Mouse (Mus musculus) embryonic facial prominence, embryonic 15.5 days (tissue): ENCODE results near the gene Rabggtb. TPM values are rescaled to one million over a fixed set of nuclear protein-coding genes. Genes with fewer than 3 reads are reported as not detected.

ENCODE experiments used
- ATAC-seq: fragments of 200-750 bp; cut with Nextera tagmentation; 2 replicates; pipeline ENCODE4 v1.8.0; 2017; ENCODE audit warnings: low read depth, moderate TSS enrichment; ENCODE audit not compliant: insufficient number of reproducible peaks, low FRiP score, low TSS enrichment
- H3K27ac ChIP-seq: fragments of 300-500 bp; sonication (generic); replicated peaks from 2 replicates; pipeline ENCODE4 v1.5.1; 2015; ENCODE audit warnings: mild to moderate bottlenecking, inconsistent platforms
- H3K27me3 ChIP-seq: fragments of 300-500 bp; sonication (generic); 2 replicates; pipeline ENCODE4 v1.6.1; 2015; ENCODE audit warnings: inconsistent platforms
- H3K36me3 ChIP-seq: fragments of 300-500 bp; sonication (generic); 2 replicates; pipeline ENCODE4 v1.6.1; 2015; ENCODE audit warnings: mild to moderate bottlenecking, inconsistent platforms
- H3K4me1 ChIP-seq: fragments of 300-500 bp; sonication (generic); 2 replicates; pipeline ENCODE4 v1.6.1; 2015; ENCODE audit warnings: inconsistent platforms
- H3K4me2 ChIP-seq: fragments of 300-500 bp; sonication (generic); replicated peaks from 2 replicates; pipeline ENCODE4 v1.6.1; 2015; ENCODE audit warnings: mild to moderate bottlenecking, inconsistent platforms
- H3K4me3 ChIP-seq: fragments of 300-500 bp; sonication (generic); replicated peaks from 2 replicates; pipeline ENCODE4 v1.5.1; 2015; ENCODE audit warnings: mild to moderate bottlenecking, inconsistent platforms
- H3K9ac ChIP-seq: fragments of 300-500 bp; sonication (generic); 2 replicates; pipeline ENCODE4 v1.6.1; 2015; ENCODE audit warnings: inconsistent platforms
- H3K9me3 ChIP-seq: fragments of 300-500 bp; sonication (generic); replicated peaks from 2 replicates; pipeline ENCODE4 v1.6.1; 2016; ENCODE audit warnings: inconsistent platforms
- WGBS: fragments of 180-500 bp; shearing (Covaris S2); methylation state at CpG from one replicate; pipeline ENCODE4 v1.1.7; 2015; 5-methylcytosine and 5-hydroxymethylcytosine counted together
- polyA plus RNA-seq: library from polyadenylated mRNA; unstranded; fragments of >200 nt; fragmentation: Nextera tagmentation; extraction: Ambion mirVana; gene quantifications from 2 replicates; pipeline ENCODE4 v1.2.1, GENCODE M21; 2015

Rabggtb gene
- polyA plus RNA-seq, 1 experiment from 2014 or later, result 46.5 TPM

- Histone ChIP-seq H3K4me3 (peak overlapping the region; percentile 83), H3K9me3 (no peaks in the 10 kb centered on the region), H3K4me1 (peaks cover 10% of the 10 kb centered on the region), H3K4me2 (peak overlapping the region; percentile 67), H3K27ac (peak overlapping the region; percentile 93), H3K9ac (no peak overlapping the region), H3K36me3 (peaks cover 14% of the 10 kb centered on the region), H3K27me3 (no peaks in the 10 kb centered on the region)
- whole genome bisulfite sequencing, result 16% methylated on average over 12 of the region's 12 CpGs
- no peak for ATAC-seq
These were observed 30.3 kb upstream of the Rabggtb start for GRCm38 (mm10) chr3:153943003-153943640.

- WGBS, result 89% methylated on average over 13 of the region's 13 CpGs
- peaks cover 26% of the 10 kb centered on the region for H3K36me3 ChIP-seq
- no peak overlapping the region for H3K4me3 ChIP-seq
- H3K9ac ChIP-seq, result no peak overlapping the region
- H3K9me3 ChIP-seq, result no peaks in the 10 kb centered on the region
- H3K4me2 ChIP-seq, result no peak overlapping the region
- peaks cover 10% of the 10 kb centered on the region for H3K4me1 ChIP-seq
- H3K27ac ChIP-seq, result no peak overlapping the region
- no peaks in the 10 kb centered on the region for H3K27me3 ChIP-seq
- no peak for ATAC-seq
These were observed 28.8 kb upstream of the Rabggtb start for GRCm38 (mm10) chr3:153941613-153942012.

- H3K9me3 ChIP-seq, result no peaks in the 10 kb centered on the region
- no peak overlapping the region for H3K27ac ChIP-seq
- H3K36me3 ChIP-seq, result peaks cover 30% of the 10 kb centered on the region
- no peak overlapping the region for H3K9ac ChIP-seq
- no peak for ATAC-seq
- H3K4me1 ChIP-seq, result peaks cover 10% of the 10 kb centered on the region
- H3K4me3 ChIP-seq, result no peak overlapping the region
- no peaks in the 10 kb centered on the region for H3K27me3 ChIP-seq
- WGBS, result 90% methylated on average over 9 of the region's 9 CpGs
- H3K4me2 ChIP-seq, result no peak overlapping the region
These were observed 27.7 kb upstream of the Rabggtb start for GRCm38 (mm10) chr3:153940486-153940885.

- peaks cover 10% of the 10 kb centered on the region for H3K4me1 ChIP-seq
- H3K9me3 ChIP-seq, result no peaks in the 10 kb centered on the region
- H3K4me3 ChIP-seq, result no peak overlapping the region
- peaks cover 31% of the 10 kb centered on the region for H3K36me3 ChIP-seq
- H3K4me2 ChIP-seq, result no peak overlapping the region
- H3K27ac ChIP-seq, result no peak overlapping the region
- 68% methylated on average over 8 of the region's 8 CpGs for WGBS
- no peak for ATAC-seq
- no peak overlapping the region for H3K9ac ChIP-seq
- no peaks in the 10 kb centered on the region for H3K27me3 ChIP-seq
These were observed 27.2 kb upstream of the Rabggtb start for GRCm38 (mm10) chr3:153940021-153940420.

- no peak overlapping the region for H3K4me3 ChIP-seq
- H3K4me2 ChIP-seq, result no peak overlapping the region
- H3K9me3 ChIP-seq, result no peaks in the 10 kb centered on the region
- no peak overlapping the region for H3K27ac ChIP-seq
- ATAC-seq, result no peak
- H3K4me1 ChIP-seq, result no peaks in the 10 kb centered on the region
- H3K9ac ChIP-seq, result no peak overlapping the region
- 90% methylated on average over 17 of the region's 17 CpGs for WGBS
- peaks cover 56% of the 10 kb centered on the region for H3K36me3 ChIP-seq
- no peaks in the 10 kb centered on the region for H3K27me3 ChIP-seq
These were observed 24.5 kb upstream of the Rabggtb start for GRCm38 (mm10) chr3:153937116-153937810.

- H3K9me3 ChIP-seq, result no peaks in the 10 kb centered on the region
- H3K4me3 ChIP-seq, result no peak overlapping the region
- H3K27ac ChIP-seq, result no peak overlapping the region
- WGBS, result 86% methylated on average over 9 of the region's 9 CpGs
- no peaks in the 10 kb centered on the region for H3K27me3 ChIP-seq
- ATAC-seq, result no peak
- peaks cover 62% of the 10 kb centered on the region for H3K36me3 ChIP-seq
- H3K4me1 ChIP-seq, result no peaks in the 10 kb centered on the region
- no peak overlapping the region for H3K4me2 ChIP-seq
- no peak overlapping the region for H3K9ac ChIP-seq
These were observed 23.1 kb upstream of the Rabggtb start for GRCm38 (mm10) chr3:153935878-153936277.

GRCm38 (mm10) chr3:153932461-153932860 is 19.7 kb upstream of the Rabggtb start:
- no peak overlapping the region for H3K4me2 ChIP-seq
- no peak for ATAC-seq
- H3K27ac ChIP-seq, result no peak overlapping the region
- 85% methylated on average over 5 of the region's 5 CpGs for WGBS
- H3K9ac ChIP-seq, result no peak overlapping the region
- no peaks in the 10 kb centered on the region for H3K4me1 ChIP-seq
- peaks cover 71% of the 10 kb centered on the region for H3K36me3 ChIP-seq
- no peaks in the 10 kb centered on the region for H3K9me3 ChIP-seq
- H3K27me3 ChIP-seq, result no peaks in the 10 kb centered on the region
- no peak overlapping the region for H3K4me3 ChIP-seq

- WGBS, result 94% methylated on average over 11 of the region's 11 CpGs
- Histone ChIP-seq H3K9ac (no peak overlapping the region), H3K4me1 (no peaks in the 10 kb centered on the region), H3K27ac (no peak overlapping the region), H3K4me3 (no peak overlapping the region), H3K4me2 (no peak overlapping the region), H3K27me3 (no peaks in the 10 kb centered on the region), H3K36me3 (peaks cover 70% of the 10 kb centered on the region), H3K9me3 (no peaks in the 10 kb centered on the region)
- ATAC-seq, result no peak
These were observed 16.7 kb upstream of the Rabggtb start for GRCm38 (mm10) chr3:153929526-153929925.

- WGBS, result 91% methylated on average over 7 of the region's 7 CpGs
- no peak overlapping the region for H3K9ac ChIP-seq
- H3K27ac ChIP-seq, result no peak overlapping the region
- ATAC-seq, result no peak
- peaks cover 59% of the 10 kb centered on the region for H3K36me3 ChIP-seq
- no peak overlapping the region for H3K4me3 ChIP-seq
- no peak overlapping the region for H3K4me2 ChIP-seq
- H3K9me3 ChIP-seq, result no peaks in the 10 kb centered on the region
- H3K27me3 ChIP-seq, result no peaks in the 10 kb centered on the region
- H3K4me1 ChIP-seq, result no peaks in the 10 kb centered on the region
These were observed 13.5 kb upstream of the Rabggtb start for GRCm38 (mm10) chr3:153926333-153926732.

GRCm38 (mm10) chr3:153921147-153921910 is 8.5 kb upstream of the Rabggtb start:
- Histone ChIP-seq H3K4me3 (no peak overlapping the region), H3K4me1 (no peaks in the 10 kb centered on the region), H3K9ac (no peak overlapping the region), H3K27me3 (no peaks in the 10 kb centered on the region), H3K36me3 (peaks cover 30% of the 10 kb centered on the region), H3K4me2 (no peak overlapping the region), H3K9me3 (no peaks in the 10 kb centered on the region), H3K27ac (no peak overlapping the region)
- 92% methylated on average over 10 of the region's 10 CpGs for WGBS
- ATAC-seq, result no peak

GRCm38 (mm10) chr3:153917200-153917599 is 4.4 kb upstream of the Rabggtb start:
- Histone ChIP-seq H3K4me3 (no peak overlapping the region), H3K4me1 (no peaks in the 10 kb centered on the region), H3K9ac (no peak overlapping the region)

More at GRCm38 (mm10) chr3:153917200-153917599, 4.4 kb upstream of the Rabggtb start:
- no peak for ATAC-seq
- Histone ChIP-seq H3K27ac (no peak overlapping the region), H3K27me3 (no peaks in the 10 kb centered on the region), H3K4me2 (no peak overlapping the region), H3K36me3 (peaks cover 6% of the 10 kb centered on the region; the same call in 1 of the 2 replicates), H3K9me3 (no peaks in the 10 kb centered on the region)
- WGBS, result 3% methylated on average over 1 of the region's 1 CpGs
